Mouse (Mus musculus): ENCODE results near the gene Lrch1.

GRCm38 (mm10) chr14:74883204-74883603 is 64.5 kb downstream of the Lrch1 start:
- no peak for TF ChIP-seq CTCF (IDR thresholded peaks at IDR 0.05; ENCODE audit: insufficient read depth, low read depth, low read length)
- TF ChIP-seq POLR2A (IDR thresholded peaks at IDR 0.05; ENCODE audit: insufficient read depth, low read depth, low read length) = no peak
